Mouse (Mus musculus): ENCODE results near the gene Gsdmc4. TPM values are rescaled to one million over a fixed set of nuclear protein-coding genes. Genes with fewer than 3 reads are reported as not detected.
"Not testable (repeated sequence)": the region's sequence is repeated elsewhere in the genome, so short reads cannot be mapped to it uniquely, and the experiment has no call there.

Gene Gsdmc4
- polyA plus RNA-seq (2016; fragmentation: Nextera tagmentation; extraction: Ambion mirVana): not detected in 2 replicates

DNA sequence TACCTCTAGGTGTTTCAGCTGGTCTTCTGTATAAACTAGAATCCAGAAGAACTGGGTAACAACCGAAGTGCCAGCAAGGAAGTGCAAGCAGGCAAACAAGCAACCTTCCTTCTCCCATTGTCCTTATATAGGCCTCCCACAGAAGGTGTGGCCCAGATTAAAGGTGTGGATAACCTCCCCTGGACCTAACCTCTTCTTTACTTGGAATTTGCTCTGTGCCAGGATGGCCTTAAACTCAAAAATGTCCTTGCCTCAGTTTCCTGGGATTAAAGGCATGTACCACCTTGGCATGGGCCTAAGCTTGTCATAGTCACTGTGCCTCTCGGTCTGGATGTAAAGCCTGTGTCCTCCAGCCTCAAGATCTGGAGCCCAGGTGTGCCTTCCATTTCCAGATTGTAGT, at the start of gene Gsdmc4:
Gene Gsdmc4 (minus strand): TSS at position 101 of the 400 bp plus-strand sequence.
- not testable (repeated sequence) for H3K4me3 ChIP-seq (replicated peaks); H3K4me2 ChIP-seq; H3K4me1 ChIP-seq (replicated peaks); H3K9ac ChIP-seq (replicated peaks); H3K27me3 ChIP-seq; ATAC-seq (ENCODE audit: insufficient number of reproducible peaks, insufficient read depth, low FRiP score, low TSS enrichment, low read depth); H3K36me3 ChIP-seq; H3K9me3 ChIP-seq; H3K27ac ChIP-seq
- 80% methylated on average over 2 of the region's 2 CpGs for WGBS

DNA sequence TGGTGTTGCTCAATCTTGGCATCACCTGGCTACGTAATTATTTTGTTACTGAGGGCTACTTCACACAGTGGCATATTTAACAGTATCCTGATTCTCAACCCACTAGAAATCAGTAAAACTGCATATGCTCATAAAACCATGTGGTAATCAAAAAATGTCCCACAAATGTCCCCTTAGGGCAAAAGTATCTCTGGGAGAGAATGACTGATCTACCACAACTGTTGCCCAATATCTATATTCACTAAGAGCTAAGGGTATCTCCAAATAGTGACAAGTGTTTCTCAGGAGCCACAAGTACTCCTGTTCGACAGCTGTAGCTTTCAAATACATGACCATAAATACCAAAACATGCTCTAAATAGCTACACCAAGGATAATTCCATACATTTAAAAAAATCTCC, 48.4 kb upstream of the Gsdmc4 start:
- Histone ChIP-seq H3K36me3 (no peaks in the 10 kb centered on the region), H3K4me1 (replicated peaks) (no peaks in the 10 kb centered on the region), H3K4me2 (no peak overlapping the region), H3K27ac (no peak overlapping the region), H3K9ac (replicated peaks) (no peak overlapping the region), H3K4me3 (replicated peaks) (no peak overlapping the region), H3K27me3 (no peaks in the 10 kb centered on the region), H3K9me3 (no peaks in the 10 kb centered on the region)
- WGBS: 85% methylated on average over 2 of the region's 2 CpGs
- no peak for ATAC-seq (ENCODE audit: insufficient number of reproducible peaks, insufficient read depth, low FRiP score, low TSS enrichment, low read depth)

DNA sequence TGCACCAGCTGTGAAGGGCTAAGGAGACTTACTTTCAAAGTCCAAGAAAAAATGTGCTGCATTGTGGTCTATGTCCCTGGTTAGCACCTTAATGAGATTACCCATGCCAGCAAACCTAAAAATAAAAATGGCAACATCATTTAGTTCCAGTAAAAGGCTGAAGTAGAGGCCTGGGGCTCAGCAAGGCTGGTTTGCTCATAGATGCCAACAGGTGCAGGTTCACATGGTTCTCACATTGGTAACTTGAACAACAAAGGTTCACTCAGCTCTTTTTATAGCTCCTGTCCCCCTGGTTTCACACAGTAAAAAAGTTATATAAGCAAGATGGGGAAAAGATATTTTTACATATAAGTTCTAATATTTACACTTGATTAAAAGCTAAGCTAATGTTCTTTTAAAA, 45.5 kb upstream of the Gsdmc4 start:
- Histone ChIP-seq H3K9ac (replicated peaks) (no peak overlapping the region), H3K27me3 (no peaks in the 10 kb centered on the region), H3K4me1 (replicated peaks) (no peaks in the 10 kb centered on the region), H3K4me2 (no peak overlapping the region), H3K27ac (no peak overlapping the region), H3K9me3 (no peaks in the 10 kb centered on the region), H3K36me3 (no peaks in the 10 kb centered on the region), H3K4me3 (replicated peaks) (no peak overlapping the region)
- ATAC-seq (ENCODE audit: insufficient number of reproducible peaks, insufficient read depth, low FRiP score, low TSS enrichment, low read depth): no peak

DNA sequence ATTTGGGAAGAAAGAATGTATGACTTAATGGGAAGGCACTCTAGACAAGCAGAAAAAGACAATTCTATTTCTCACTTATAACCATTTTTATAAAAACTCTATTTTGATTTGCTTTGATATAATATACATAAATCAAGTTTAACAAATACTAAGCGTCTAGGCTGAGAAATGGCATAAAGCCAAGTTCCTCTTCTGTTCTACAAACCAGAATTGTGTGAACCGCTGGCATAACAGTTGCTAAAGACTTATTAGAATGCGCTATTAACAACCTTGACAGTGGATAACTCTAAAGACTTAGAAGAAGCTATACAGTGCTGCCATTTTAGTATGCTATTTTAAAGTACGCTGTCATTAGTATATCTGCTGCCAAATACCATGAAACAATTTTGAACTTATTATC, 41.2 kb upstream of the Gsdmc4 start:
- no peak overlapping the region for H3K4me3 ChIP-seq (replicated peaks)
- H3K4me2 ChIP-seq: no peak overlapping the region
- WGBS: 86% methylated on average over 4 of the region's 4 CpGs
- H3K36me3 ChIP-seq: no peaks in the 10 kb centered on the region
- ATAC-seq (ENCODE audit: insufficient number of reproducible peaks, insufficient read depth, low FRiP score, low TSS enrichment, low read depth): no peak
- H3K9ac ChIP-seq (replicated peaks): no peak overlapping the region
- no peaks in the 10 kb centered on the region for H3K9me3 ChIP-seq
- H3K4me1 ChIP-seq (replicated peaks): no peaks in the 10 kb centered on the region
- no peak overlapping the region for H3K27ac ChIP-seq
- H3K27me3 ChIP-seq: no peaks in the 10 kb centered on the region

DNA sequence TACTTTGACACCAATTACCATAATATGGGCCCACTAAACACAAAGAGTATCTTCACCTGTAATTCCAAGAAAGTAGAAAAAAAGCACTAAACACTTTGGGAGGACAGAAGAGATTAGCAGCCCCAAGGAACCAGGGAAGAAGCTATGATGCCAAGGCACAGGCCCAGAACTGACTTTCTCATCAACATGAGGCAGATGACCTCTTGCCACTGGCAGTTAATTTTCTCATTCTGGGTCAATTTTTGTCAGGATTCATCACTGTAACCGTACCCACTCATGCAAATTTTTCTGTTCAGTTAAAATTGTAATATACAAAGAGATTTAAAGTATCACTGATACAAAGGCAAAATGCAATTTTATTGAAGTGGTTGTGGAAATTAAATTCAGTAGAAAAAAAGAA, 29.1 kb upstream of the Gsdmc4 start:
- 84% methylated on average over 1 of the region's 1 CpGs for WGBS
- ATAC-seq (ENCODE audit: insufficient number of reproducible peaks, insufficient read depth, low FRiP score, low TSS enrichment, low read depth): no peak

DNA sequence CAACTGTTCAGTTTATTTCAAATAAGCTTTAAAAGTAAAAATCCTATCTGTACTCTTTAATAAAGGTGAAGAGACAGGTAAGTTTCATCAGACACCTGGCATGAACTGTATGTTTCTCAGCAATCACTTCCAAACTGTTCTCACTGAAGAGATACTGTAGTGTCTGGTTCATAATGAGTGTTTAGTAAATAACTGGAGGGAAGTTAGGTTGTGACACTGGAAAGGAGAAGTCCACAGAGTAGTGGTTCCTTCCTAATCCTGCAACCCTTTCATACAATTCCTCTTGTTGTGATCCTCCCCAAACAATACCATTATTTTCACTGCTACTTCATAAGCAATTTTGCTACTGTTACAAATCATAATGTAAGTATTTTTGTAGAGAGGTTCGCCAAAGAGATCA, 20.6 kb upstream of the Gsdmc4 start:
- no peak for ATAC-seq (ENCODE audit: insufficient number of reproducible peaks, insufficient read depth, low FRiP score, low TSS enrichment, low read depth)
- Histone ChIP-seq H3K9ac (replicated peaks) (no peak overlapping the region), H3K4me1 (replicated peaks) (no peaks in the 10 kb centered on the region), H3K27ac (no peak overlapping the region), H3K4me3 (replicated peaks) (no peak overlapping the region), H3K9me3 (no peaks in the 10 kb centered on the region), H3K27me3 (no peaks in the 10 kb centered on the region), H3K4me2 (no peak overlapping the region), H3K36me3 (peaks cover 64% of the 10 kb centered on the region)
- WGBS: 89% methylated on average over 1 of the region's 1 CpGs

More for the DNA sequence above, 29.1 kb upstream of the Gsdmc4 start:
- no peaks in the 10 kb centered on the region for H3K9me3 ChIP-seq
- H3K4me2 ChIP-seq: no peak overlapping the region
- H3K9ac ChIP-seq (replicated peaks): no peak overlapping the region
- no peak overlapping the region for H3K27ac ChIP-seq
- peaks cover 48% of the 10 kb centered on the region; the same call in 1 of the 2 replicates for H3K36me3 ChIP-seq
- H3K4me1 ChIP-seq (replicated peaks): no peaks in the 10 kb centered on the region
- no peak overlapping the region for H3K4me3 ChIP-seq (replicated peaks)
- no peaks in the 10 kb centered on the region for H3K27me3 ChIP-seq

DNA sequence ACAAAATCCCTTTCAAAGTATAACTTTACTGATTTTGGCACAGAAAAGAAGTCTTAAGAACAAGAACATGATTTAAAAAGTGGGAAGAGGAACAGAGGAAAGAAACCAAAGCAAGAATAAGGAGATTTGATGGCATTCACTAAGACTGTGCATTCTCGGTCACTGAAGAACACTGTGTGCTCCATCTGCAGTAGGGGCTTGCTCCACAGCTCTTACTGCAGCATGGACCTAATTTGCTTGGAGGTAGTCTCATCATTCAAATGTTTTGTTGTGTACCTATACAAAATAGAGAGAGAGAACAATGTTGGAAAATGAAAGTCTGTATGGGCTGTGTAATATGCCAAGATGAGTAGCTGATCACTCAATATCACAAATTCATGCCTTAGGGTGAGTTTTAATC, 19.3 kb upstream of the Gsdmc4 start:
- Histone ChIP-seq H3K36me3 (peaks cover 58% of the 10 kb centered on the region), H3K4me1 (replicated peaks) (no peaks in the 10 kb centered on the region), H3K4me3 (replicated peaks) (no peak overlapping the region), H3K27me3 (no peaks in the 10 kb centered on the region), H3K4me2 (no peak overlapping the region), H3K27ac (no peak overlapping the region), H3K9me3 (no peaks in the 10 kb centered on the region), H3K9ac (replicated peaks) (no peak overlapping the region)
- 92% methylated on average over 1 of the region's 1 CpGs for WGBS
- no peak for ATAC-seq (ENCODE audit: insufficient number of reproducible peaks, insufficient read depth, low FRiP score, low TSS enrichment, low read depth)

DNA sequence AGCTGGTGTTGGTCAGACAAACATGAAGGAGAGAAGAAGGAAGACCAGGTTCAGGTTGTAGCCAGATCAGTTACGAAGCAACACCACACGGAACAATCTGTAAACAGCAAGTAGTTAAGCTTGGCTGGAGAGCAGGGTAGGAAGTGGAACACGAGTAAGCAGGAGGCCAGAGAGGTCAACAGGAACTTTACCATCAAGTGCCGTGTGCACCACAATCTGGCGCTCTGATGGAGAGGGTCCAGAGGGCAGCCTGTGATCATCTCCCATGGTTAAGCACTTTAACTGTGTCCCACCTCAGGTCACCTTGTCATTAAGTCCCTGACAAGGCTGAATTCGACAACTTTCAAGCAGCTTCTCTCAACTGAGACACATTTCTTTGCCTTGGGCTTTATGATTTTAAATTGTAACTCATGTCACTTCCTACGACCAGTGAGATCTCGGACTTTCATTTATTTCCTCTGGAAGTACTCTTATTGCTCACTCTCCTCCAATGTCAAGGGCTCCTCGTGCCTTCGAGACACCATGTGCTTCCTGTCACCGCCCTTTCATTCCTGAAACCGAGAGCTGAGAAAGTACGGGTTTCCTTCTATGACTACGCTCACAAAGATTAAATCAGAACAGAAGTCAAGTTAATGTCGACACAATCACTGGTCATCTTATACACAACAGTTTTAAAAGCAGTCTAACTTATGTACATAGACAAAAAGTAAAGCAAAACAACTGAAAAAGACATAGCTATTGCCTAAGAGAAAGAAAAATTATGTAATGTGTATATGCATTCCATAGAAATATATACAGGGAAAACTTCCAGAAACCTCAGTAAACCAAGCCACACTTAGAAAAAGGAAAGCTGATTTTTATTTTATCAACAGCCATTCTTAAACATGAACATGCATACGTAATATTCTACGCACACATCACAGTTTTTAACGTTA, 18.3 kb upstream of the Gsdmc4 start:
- H3K36me3 ChIP-seq: peaks cover 52% of the 10 kb centered on the region

DNA sequence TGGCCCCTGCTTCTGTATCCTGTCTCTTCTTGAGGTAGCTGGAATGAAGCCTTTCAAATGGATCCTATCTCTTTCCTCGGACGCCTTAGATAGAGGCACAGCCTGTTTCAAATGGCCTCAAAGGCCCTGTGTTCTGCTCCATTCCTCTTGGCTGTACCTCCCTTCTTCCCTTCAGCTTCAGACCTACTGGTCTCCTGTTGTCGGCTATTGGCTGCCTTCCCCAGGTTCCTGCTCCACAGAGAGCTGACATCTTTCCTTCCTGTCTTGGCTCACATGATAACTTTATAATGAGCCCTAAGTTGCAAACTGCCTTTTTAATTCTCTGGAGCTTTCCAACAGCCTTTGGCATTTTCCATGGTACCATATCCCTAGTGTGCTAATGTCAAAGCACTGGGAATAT, 14.1 kb upstream of the Gsdmc4 start:
- no peak overlapping the region for H3K4me2 ChIP-seq

More for the DNA sequence above, 18.3 kb upstream of the Gsdmc4 start:
- no peaks in the 10 kb centered on the region for H3K4me1 ChIP-seq (replicated peaks)
- H3K9ac ChIP-seq (replicated peaks): no peak overlapping the region
- no peaks in the 10 kb centered on the region for H3K27me3 ChIP-seq
- no peak overlapping the region for H3K4me3 ChIP-seq (replicated peaks)
- no peaks in the 10 kb centered on the region for H3K9me3 ChIP-seq
- H3K4me2 ChIP-seq: no peak overlapping the region
- WGBS: 89% methylated on average over 18 of the region's 18 CpGs
- no peak for ATAC-seq (ENCODE audit: insufficient number of reproducible peaks, insufficient read depth, low FRiP score, low TSS enrichment, low read depth)
- no peak overlapping the region for H3K27ac ChIP-seq

DNA sequence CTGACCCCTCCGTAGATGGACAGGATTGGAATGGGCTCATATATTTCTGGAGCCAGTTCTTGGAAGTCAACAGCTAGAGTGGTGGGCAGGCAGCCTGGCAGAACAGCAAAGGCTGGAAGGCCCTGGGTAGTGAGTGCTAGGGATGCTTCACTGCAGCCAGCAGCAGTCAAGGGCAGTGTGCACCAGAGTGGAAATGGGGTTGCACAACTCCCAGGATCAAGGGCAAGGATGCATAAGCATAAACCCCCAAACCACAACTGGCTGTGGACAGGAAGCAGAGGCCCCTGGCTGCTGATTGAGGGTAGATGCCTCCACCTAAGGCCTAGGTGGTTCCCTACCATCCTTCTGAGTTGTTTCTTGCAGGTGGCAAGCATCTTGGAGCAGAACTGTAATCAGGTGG, 12.4 kb upstream of the Gsdmc4 start:
- no peaks in the 10 kb centered on the region for H3K9me3 ChIP-seq
- no peak overlapping the region for H3K4me3 ChIP-seq (replicated peaks)
- H3K4me1 ChIP-seq (replicated peaks): no peaks in the 10 kb centered on the region
- no peak overlapping the region for H3K27ac ChIP-seq
- WGBS: 88% methylated on average over 1 of the region's 1 CpGs
- H3K4me2 ChIP-seq: no peak overlapping the region
- no peak overlapping the region for H3K9ac ChIP-seq (replicated peaks)
- H3K27me3 ChIP-seq: no peaks in the 10 kb centered on the region
- H3K36me3 ChIP-seq: peaks cover 14% of the 10 kb centered on the region; the same call in 1 of the 2 replicates
- ATAC-seq (ENCODE audit: insufficient number of reproducible peaks, insufficient read depth, low FRiP score, low TSS enrichment, low read depth): no peak

More for the DNA sequence above, 14.1 kb upstream of the Gsdmc4 start:
- Histone ChIP-seq H3K27ac (no peak overlapping the region), H3K9ac (replicated peaks) (no peak overlapping the region), H3K4me3 (replicated peaks) (no peak overlapping the region), H3K27me3 (no peaks in the 10 kb centered on the region), H3K4me1 (replicated peaks) (no peaks in the 10 kb centered on the region), H3K9me3 (no peaks in the 10 kb centered on the region), H3K36me3 (peaks cover 26% of the 10 kb centered on the region)
- 88% methylated on average over 3 of the region's 3 CpGs for WGBS
- no peak for ATAC-seq (ENCODE audit: insufficient number of reproducible peaks, insufficient read depth, low FRiP score, low TSS enrichment, low read depth)

DNA sequence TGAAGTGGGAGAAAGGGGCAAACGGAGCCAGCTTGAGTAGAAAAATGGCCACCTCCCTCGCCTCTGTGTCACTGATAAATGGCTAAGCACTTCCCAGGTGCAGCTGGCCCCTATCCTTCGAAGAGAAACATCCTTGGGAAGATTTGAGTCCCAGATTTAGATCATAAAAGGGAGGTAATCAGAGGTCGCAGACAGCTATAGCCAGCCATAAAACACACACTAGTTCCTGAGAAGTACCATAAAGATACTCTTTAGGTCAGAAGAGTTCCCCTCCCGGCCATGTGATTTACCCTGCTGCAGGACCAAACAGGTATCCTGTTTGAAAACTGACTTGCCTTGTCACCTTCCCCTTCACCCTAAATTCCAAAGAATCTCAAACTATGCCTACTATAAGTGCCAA, 9.5 kb upstream of the Gsdmc4 start:
- not testable (repeated sequence) for H3K9me3 ChIP-seq; ATAC-seq (ENCODE audit: insufficient number of reproducible peaks, insufficient read depth, low FRiP score, low TSS enrichment, low read depth); H3K4me3 ChIP-seq (replicated peaks); H3K27ac ChIP-seq; H3K4me1 ChIP-seq (replicated peaks); H3K4me2 ChIP-seq; H3K36me3 ChIP-seq; H3K27me3 ChIP-seq; H3K9ac ChIP-seq (replicated peaks)
- WGBS: 25% methylated on average over 3 of the region's 5 CpGs

DNA sequence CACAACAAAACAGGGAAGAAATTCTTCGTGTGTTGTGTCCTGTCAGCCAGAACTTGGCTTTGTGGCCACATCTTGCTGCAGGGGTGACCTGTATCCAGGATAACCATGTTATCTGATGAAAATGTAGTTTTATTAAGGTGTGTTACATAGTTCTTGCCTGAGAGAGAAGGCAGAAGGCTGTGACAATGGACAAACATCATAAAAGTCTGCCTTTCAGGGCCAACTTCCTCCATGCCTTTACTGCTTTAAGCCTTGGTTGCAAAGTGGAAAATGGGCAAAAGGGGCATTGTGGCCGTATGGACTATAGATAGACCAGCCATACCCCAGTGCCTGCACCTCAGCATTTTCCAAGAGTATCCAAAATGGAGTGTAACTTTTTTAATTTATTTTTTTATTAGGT, 7.6 kb upstream of the Gsdmc4 start:
- not testable (repeated sequence) for H3K4me3 ChIP-seq (replicated peaks); H3K27me3 ChIP-seq; H3K4me2 ChIP-seq; H3K27ac ChIP-seq; H3K36me3 ChIP-seq; ATAC-seq (ENCODE audit: insufficient number of reproducible peaks, insufficient read depth, low FRiP score, low TSS enrichment, low read depth); H3K4me1 ChIP-seq (replicated peaks); H3K9me3 ChIP-seq; H3K9ac ChIP-seq (replicated peaks)
- 75% methylated on average over 2 of the region's 2 CpGs for WGBS

Data from limb, embryonic 12.5 days (tissue).